ENCODE assay signal across 16 mouse cellular contexts in the genomic region with DNA sequence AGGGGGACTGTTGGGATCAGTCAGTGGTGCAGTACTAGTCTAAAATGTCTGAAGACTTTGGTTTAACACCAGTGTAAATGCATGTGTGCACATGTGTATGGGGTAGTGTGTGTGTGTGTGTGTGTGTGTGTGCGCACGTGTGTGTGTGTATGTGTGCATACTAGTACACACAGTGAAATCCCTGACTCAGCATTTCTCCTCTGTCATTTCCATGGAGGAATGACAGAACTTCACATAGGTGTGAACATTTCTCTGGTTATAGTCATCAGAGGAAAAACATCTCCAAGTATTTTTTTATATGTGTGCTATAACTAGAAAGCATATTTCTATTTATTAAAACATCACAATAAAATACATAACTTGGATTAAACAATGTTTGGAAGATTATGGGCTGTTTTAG.
"Had no signal": no experiment of that assay in that cellular context is flagged by ENCODE, and none has a peak within 500 bp of the region (broad histone marks: within the 10 kb centered on the region; RNA-seq: fewer than 3 reads in every experiment).

No protein-coding gene starts in this region.

- H3K9ac ChIP-seq: neural tube, embryonic 13.5 days; neural tube, embryonic 15.5 days; stomach, embryonic 15.5 days had no signal

- H3K4me2 ChIP-seq: neural tube, embryonic 13.5 days; neural tube, embryonic 15.5 days; stomach, embryonic 15.5 days had no signal

- H3K27me3 ChIP-seq: neural tube, embryonic 13.5 days; neural tube, embryonic 15.5 days; stomach, embryonic 15.5 days had no signal

- H3K36me3 ChIP-seq: neural tube, embryonic 13.5 days; neural tube, embryonic 15.5 days; stomach, embryonic 15.5 days had no signal

- H3K9me3 ChIP-seq: neural tube, embryonic 13.5 days; neural tube, embryonic 15.5 days; stomach, embryonic 15.5 days had no signal

- H3K4me3 ChIP-seq: neural tube, embryonic 13.5 days; neural tube, embryonic 15.5 days; stomach, embryonic 15.5 days had no signal

- H3K4me1 ChIP-seq: neural tube, embryonic 13.5 days; neural tube, embryonic 15.5 days; stomach, embryonic 15.5 days had no signal

- DNase-seq: retina, postnatal 1 day; right cerebral cortex, adult 18-20 months; right cerebral cortex, postnatal 14 days; right cerebral cortex, postnatal 25 days; right cerebral cortex, postnatal 4 days; spleen, adult 18-20 months; thymus, adult 18-20 months; thymus, adult 2 months; thymus, postnatal 14 days; thymus, postnatal 25 days; thymus, postnatal 36 days; thymus, postnatal 4 days had no signal

- H3K27ac ChIP-seq: neural tube, embryonic 13.5 days; neural tube, embryonic 15.5 days; stomach, embryonic 15.5 days; stomach, postnatal 0 days had no signal
